Mouse (Mus musculus) ES-Bruce4 (cell line): ENCODE measurements around the gene Itga9.

Experiments
- CTCF ChIP-seq: IDR thresholded peaks from one replicate; pipeline ENCODE4 v1.8.1; 2011; ENCODE audit warnings: low read depth, low read length
- EP300 ChIP-seq: IDR thresholded peaks from 2 replicates; pipeline ENCODE4 v1.6.1; 2011; ENCODE audit warnings: low read depth, low read length; ENCODE audit not compliant: insufficient read depth

- TF ChIP-seq EP300 = no peak
- no peak for TF ChIP-seq CTCF
Observed at GRCm38 (mm10) chr9:118629763-118630379, 23.4 kb downstream of the Itga9 start.
